Mouse (Mus musculus) yolk sac, embryonic 10.5 days (tissue): Measurements from ENCODE around the gene Ss18l1.

Source experiments
- DNase-seq: peaks from one replicate; pipeline ENCODE4 v3.0.0-alpha.2; 2017; ENCODE audit warnings: low spot score

Ss18l1 gene

GRCm38 (mm10) chr2:180086637-180087027 is 44.3 kb downstream of the Ss18l1 start:
- no peak for DNase-seq

- DNase-seq, result no peak
Observed at GRCm38 (mm10) chr2:180087472-180087871, 45.2 kb downstream of the Ss18l1 start.

- no peak for DNase-seq
Observed at GRCm38 (mm10) chr2:180090285-180090684, 48.0 kb downstream of the Ss18l1 start.

GRCm38 (mm10) chr2:180095711-180096110 is 53.4 kb downstream of the Ss18l1 start:
- no peak for DNase-seq

GRCm38 (mm10) chr2:180097585-180097984 is 55.3 kb downstream of the Ss18l1 start:
- no peak for DNase-seq

GRCm38 (mm10) chr2:180098167-180098566 is 55.9 kb downstream of the Ss18l1 start:
- DNase-seq, result no peak

- DNase-seq, result no peak
Observed at GRCm38 (mm10) chr2:180099529-180099928, 57.2 kb downstream of the Ss18l1 start.

- DNase-seq, result no peak
Observed at GRCm38 (mm10) chr2:180103151-180103977, 61.1 kb downstream of the Ss18l1 start.

- DNase-seq, result peak; percentile 83
Observed at GRCm38 (mm10) chr2:180103978-180104658, 61.8 kb downstream of the Ss18l1 start, which contains the start of gene Hrh3. Hrh3 (minus strand) TSS chr2:180104488.

- DNase-seq, result no peak
Observed at GRCm38 (mm10) chr2:180104659-180105377, 62.5 kb downstream of the Ss18l1 start.

- no peak for DNase-seq
Observed at GRCm38 (mm10) chr2:180105441-180106190, 63.3 kb downstream of the Ss18l1 start.

- DNase-seq, result no peak
Observed at GRCm38 (mm10) chr2:180107081-180107480, 64.8 kb downstream of the Ss18l1 start.

GRCm38 (mm10) chr2:180108285-180108684 is 66.0 kb downstream of the Ss18l1 start:
- no peak for DNase-seq

- DNase-seq, result no peak
Observed at GRCm38 (mm10) chr2:180113909-180114890, 71.9 kb downstream of the Ss18l1 start.

- DNase-seq, result no peak
Observed at GRCm38 (mm10) chr2:180115279-180115678, 73.0 kb downstream of the Ss18l1 start.

GRCm38 (mm10) chr2:180116081-180116493 is 73.8 kb downstream of the Ss18l1 start:
- DNase-seq, result no peak

- DNase-seq, result no peak
Observed at GRCm38 (mm10) chr2:180116741-180117484, 74.6 kb downstream of the Ss18l1 start.

- no peak for DNase-seq
Observed at GRCm38 (mm10) chr2:180117485-180118194, 75.3 kb downstream of the Ss18l1 start.
